Mouse (Mus musculus) lung, adult 2 months (tissue): ENCODE results near the gene Mapk1ip1. TPM values are rescaled to one million over a fixed set of nuclear protein-coding genes. Genes with fewer than 3 reads are reported as not detected.

Experiments used
- DNase-seq: peaks from one replicate; pipeline ENCODE4 v3.0.0; 2022
- H3K4me1 ChIP-seq: fragments of 200-500 bp; 2 replicates; pipeline ENCODE4 v1.6.1; 2011; ENCODE audit warnings: low read length; ENCODE audit not compliant: control insufficient read depth, insufficient read depth
- H3K4me3 ChIP-seq: fragments of 200-500 bp; replicated peaks from 2 replicates; pipeline ENCODE3; 2011; ENCODE audit warnings: low read depth, mild to moderate bottlenecking, control low read depth, low read length; ENCODE audit errors: extremely low read depth
- CTCF ChIP-seq: fragments of 200-500 bp; IDR thresholded peaks from 2 replicates; pipeline ENCODE4 v1.5.1; 2011; ENCODE audit warnings: mild to moderate bottlenecking, low read length, control low read depth; ENCODE audit not compliant: insufficient read depth
- POLR2A ChIP-seq: fragments of 200-500 bp; IDR thresholded peaks from 2 replicates; pipeline ENCODE4 v1.6.1; 2011; ENCODE audit warnings: low read depth, mild to moderate bottlenecking, control low read depth, low read length, borderline replicate concordance; ENCODE audit errors: extremely low read depth
- WGBS: fragments of 180-500 bp; shearing (Covaris S2); methylation state at CpG from one replicate; pipeline ENCODE4 v1.1.7; 2018; 5-methylcytosine and 5-hydroxymethylcytosine counted together
- polyA plus RNA-seq: library from polyadenylated mRNA; depleted of rRNA; stranded (reverse); fragments of >200 nt; gene quantifications from 2 replicates; pipeline ENCODE4 v1.2.3, GENCODE M21; 2012

The Mapk1ip1 gene
- polyA plus RNA-seq, 1 experiment = 50.6 TPM

- no peak overlapping the region for H3K4me3 ChIP-seq
- no peaks in the 10 kb centered on the region; the same call in 1 of the 2 replicates for H3K4me1 ChIP-seq
- DNase-seq = no peak
- TF ChIP-seq CTCF = no peak
- no peak for TF ChIP-seq POLR2A
- 59% methylated on average over 2 of the region's 2 CpGs for WGBS
Measured at GRCm38 (mm10) chr7:138856670-138857069, 10.6 kb upstream of the Mapk1ip1 start.

GRCm38 (mm10) chr7:138854201-138854600, 8.1 kb upstream of the Mapk1ip1 start:
- Histone ChIP-seq H3K4me3 (no peak overlapping the region), H3K4me1 (no peaks in the 10 kb centered on the region; the same call in 1 of the 2 replicates)
- 80% methylated on average over 2 of the region's 2 CpGs for WGBS
- no peak for TF ChIP-seq CTCF
- DNase-seq = no peak

GRCm38 (mm10) chr7:138853417-138854031, 7.5 kb upstream of the Mapk1ip1 start:
- Histone ChIP-seq H3K4me3 (no peak overlapping the region), H3K4me1 (no peaks in the 10 kb centered on the region; the same call in 1 of the 2 replicates)
- WGBS = 98% methylated on average over 4 of the region's 4 CpGs
- TF ChIP-seq POLR2A = no peak
- no peak for TF ChIP-seq CTCF
- no peak for DNase-seq

- DNase-seq = no peak
- TF ChIP-seq CTCF = no peak
- TF ChIP-seq POLR2A = no peak
- peaks cover 12% of the 10 kb centered on the region for H3K4me1 ChIP-seq
- H3K4me3 ChIP-seq = no peak overlapping the region
Measured at GRCm38 (mm10) chr7:138850083-138850482, 4.0 kb upstream of the Mapk1ip1 start.

GRCm38 (mm10) chr7:138848028-138848920, 2.2 kb upstream of the Mapk1ip1 start:
- no peak for DNase-seq
- TF ChIP-seq CTCF = no peak
- TF ChIP-seq POLR2A = no peak
- WGBS = 49% methylated on average over 7 of the region's 7 CpGs
- peaks cover 16% of the 10 kb centered on the region for H3K4me1 ChIP-seq
- no peak overlapping the region for H3K4me3 ChIP-seq

GRCm38 (mm10) chr7:138847316-138848027, 1.4 kb upstream of the Mapk1ip1 start:
- peak overlapping the region; percentile 83 for H3K4me3 ChIP-seq
- DNase-seq = no peak
- H3K4me1 ChIP-seq = peaks cover 16% of the 10 kb centered on the region
- no peak for TF ChIP-seq CTCF
- no peak for TF ChIP-seq POLR2A
- 21% methylated on average over 13 of the region's 13 CpGs for WGBS

- TF ChIP-seq POLR2A = no peak
- no peak for TF ChIP-seq CTCF
Measured at GRCm38 (mm10) chr7:138846502-138846991, 474 bp upstream of the Mapk1ip1 start.

GRCm38 (mm10) chr7:138845111-138845510, 962 bp downstream of the Mapk1ip1 start:
- WGBS = 30% methylated on average over 8 of the region's 8 CpGs
- Histone ChIP-seq H3K4me1 (peaks cover 16% of the 10 kb centered on the region), H3K4me3 (no peak overlapping the region)
- DNase-seq = no peak
- TF ChIP-seq POLR2A (no peak), CTCF (no peak)

More at GRCm38 (mm10) chr7:138846502-138846991, 474 bp upstream of the Mapk1ip1 start:
- Histone ChIP-seq H3K4me3 (peak overlapping the region; percentile 83), H3K4me1 (peaks cover 16% of the 10 kb centered on the region)
- under 1% methylated on average over 60 of the region's 61 CpGs for WGBS
- no peak for DNase-seq

GRCm38 (mm10) chr7:138843421-138843820, 2.7 kb downstream of the Mapk1ip1 start:
- DNase-seq = no peak
- 84% methylated on average over 4 of the region's 4 CpGs for WGBS
- Histone ChIP-seq H3K4me3 (no peak overlapping the region), H3K4me1 (peaks cover 15% of the 10 kb centered on the region)
- TF ChIP-seq POLR2A (no peak), CTCF (no peak)
